Mouse (Mus musculus) adrenal gland, postnatal 14 days (tissue): Measurements from ENCODE around the gene 9130023H24Rik. TPM values are rescaled to one million over a fixed set of nuclear protein-coding genes. Genes with fewer than 3 reads are reported as not detected.
A peak's percentile ranks its signal among the peaks of the same experiment; 100 is the strongest.

Experiments used
- DNase-seq: peaks from one replicate; pipeline ENCODE4 v3.0.0; 2021; ENCODE audit warnings: mixed read lengths
- long read RNA-seq, 2 experiments: library from polyadenylated mRNA; stranded (forward); transcript quantifications; one replicate each; pipeline ENCODE4 v2.0.0; 2021
- total RNA-seq: library from RNA; stranded (reverse); gene quantifications from 2 replicates; pipeline ENCODE4 v1.2.3, GENCODE M21; 2021

9130023H24Rik gene
- total RNA-seq = 6.9 and 7.2 TPM in 2 replicates
- long read RNA-seq, experiment 1, transcript 9130023H24Rik-201 (1 exons, 3,574 nt) = major isoform, 6 of 6 reads
- long read RNA-seq, experiment 1, partial matches to known transcripts = 0 of 6 reads
- long read RNA-seq, experiment 1, other reads (novel, unspliced or antisense) = 0 of 6 reads
- long read RNA-seq, experiment 2, partial matches to known transcripts = 0 of 3 reads
- long read RNA-seq, experiment 2, other reads (novel, unspliced or antisense) = 0 of 3 reads

DNA sequence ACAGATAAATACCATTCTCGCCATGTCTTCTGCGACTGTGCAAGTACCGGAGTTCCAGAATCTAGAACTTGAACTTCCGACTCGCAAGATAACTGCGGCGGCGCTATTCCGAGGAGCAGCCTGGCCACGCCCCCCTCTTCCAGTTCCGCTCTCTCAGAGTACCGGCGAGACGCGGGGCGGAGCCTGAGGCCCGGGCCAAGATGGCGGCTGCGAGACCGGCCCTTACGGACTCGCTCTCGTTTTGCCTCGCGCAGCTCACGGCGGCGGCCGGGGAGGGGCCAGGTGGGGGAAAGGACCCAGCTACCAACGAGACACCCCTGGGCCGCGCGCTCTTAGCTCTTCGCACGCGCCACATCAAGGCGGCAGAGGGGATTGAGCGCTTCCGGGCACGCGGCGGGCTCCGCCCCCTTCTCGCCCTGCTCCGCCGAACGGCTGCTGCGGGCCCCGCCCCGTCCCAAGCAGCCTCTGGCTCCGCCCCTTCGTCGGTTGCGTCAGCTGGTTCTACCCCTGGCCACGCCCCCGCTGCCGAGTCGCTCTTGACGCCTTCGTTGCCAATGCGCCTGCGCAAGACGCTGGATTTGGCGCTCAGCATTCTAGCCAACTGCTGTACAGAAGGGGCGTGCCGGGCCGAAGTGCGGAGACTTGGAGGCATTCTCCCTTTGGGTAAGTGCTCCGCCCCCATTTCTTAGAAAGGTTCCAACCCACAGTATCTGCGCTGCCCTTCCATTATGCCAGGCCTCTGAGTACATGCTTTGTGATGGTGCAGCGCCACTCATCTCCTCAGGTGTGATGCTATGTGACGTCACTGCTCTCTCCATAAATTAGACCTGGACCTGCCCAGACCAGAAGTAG, at the start of gene 9130023H24Rik:
TSS of gene 9130023H24Rik (minus strand) at position 105 of the 852 bp plus-strand sequence.
- peak; percentile 100 for DNase-seq

GRCm38 (mm10) chr7:128285060-128285459, 47.2 kb upstream of the 9130023H24Rik start:
- peak; percentile 37 for DNase-seq

DNA sequence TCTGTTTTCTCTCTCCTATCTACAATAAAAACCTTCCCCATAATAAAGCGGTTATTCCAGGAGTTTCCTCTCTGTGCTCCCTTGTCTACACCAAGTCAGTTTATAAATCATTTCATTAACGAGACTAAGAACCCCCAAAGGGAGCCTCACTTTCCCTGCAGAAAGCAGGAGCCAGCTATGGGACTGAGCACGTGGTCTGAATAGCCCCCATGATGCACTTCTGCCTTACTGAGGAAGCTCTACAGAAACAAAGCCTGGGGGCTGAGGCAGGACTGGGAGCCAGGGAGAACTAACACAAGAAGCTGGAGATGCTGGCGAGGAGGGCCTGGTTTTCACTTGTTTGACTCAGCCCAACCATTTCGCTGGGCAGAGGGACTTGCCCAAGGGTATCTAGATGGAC, 46.2 kb upstream of the 9130023H24Rik start:
- no peak for DNase-seq

GRCm38 (mm10) chr7:128282532-128283244, 44.9 kb upstream of the 9130023H24Rik start:
- no peak for DNase-seq

GRCm38 (mm10) chr7:128281765-128282164, 43.9 kb upstream of the 9130023H24Rik start:
- DNase-seq = no peak

DNA sequence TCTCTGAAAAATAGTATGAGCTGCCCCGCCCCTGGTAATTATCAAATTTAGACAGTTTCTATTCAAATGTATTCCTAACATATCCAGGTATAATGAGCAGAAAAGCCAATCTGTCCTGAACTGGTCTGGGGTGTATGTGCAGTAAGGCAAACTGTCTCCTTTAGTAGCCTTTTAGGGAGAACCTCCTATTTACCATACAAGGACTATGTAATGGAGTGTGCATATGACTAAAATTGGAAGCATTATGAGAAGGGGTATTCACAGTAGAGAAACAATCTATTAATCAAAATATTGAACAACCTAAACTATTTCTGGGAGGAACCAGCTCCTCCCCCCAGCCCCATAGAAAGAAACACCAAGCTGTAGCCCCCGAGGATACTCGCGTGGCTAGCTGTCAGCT, 41.9 kb upstream of the 9130023H24Rik start:
- no peak for DNase-seq

- DNase-seq = peak; percentile 50
These were observed 38.2 kb upstream of the 9130023H24Rik start for GRCm38 (mm10) chr7:128276051-128276450.

GRCm38 (mm10) chr7:128271496-128271895, 33.7 kb upstream of the 9130023H24Rik start:
- no peak for DNase-seq

GRCm38 (mm10) chr7:128270431-128270850, 32.6 kb upstream of the 9130023H24Rik start:
- no peak for DNase-seq

DNA sequence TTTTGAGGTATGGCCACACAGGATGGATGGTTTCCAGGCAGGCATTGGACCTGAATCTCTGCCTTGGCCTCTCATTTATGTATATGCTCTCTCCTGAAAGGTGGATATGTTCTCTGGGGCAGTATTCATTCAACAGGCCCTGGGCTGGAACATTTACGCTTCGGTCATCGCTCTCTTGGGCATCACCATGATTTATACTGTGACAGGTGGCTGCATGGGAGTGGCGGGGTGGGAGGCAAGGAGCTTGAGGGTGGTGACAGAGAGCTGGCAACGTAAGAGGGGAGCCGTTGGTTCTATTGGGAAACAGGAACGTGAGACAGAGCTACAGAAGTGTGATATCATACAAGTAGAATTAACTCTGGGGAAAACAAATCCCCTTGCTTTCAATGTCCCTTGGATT, 30.0 kb upstream of the 9130023H24Rik start:
- no peak for DNase-seq

GRCm38 (mm10) chr7:128267391-128267790, 29.6 kb upstream of the 9130023H24Rik start:
- DNase-seq = no peak

- DNase-seq = no peak
These were observed 28.2 kb upstream of the 9130023H24Rik start for GRCm38 (mm10) chr7:128266056-128266455.

- no peak for DNase-seq
These were observed 27.6 kb upstream of the 9130023H24Rik start, which contains the start of gene Slc5a2 for GRCm38 (mm10) chr7:128265411-128265810. Gene Slc5a2 (plus strand): TSS chr7:128265657.

- peak; percentile 55 for DNase-seq
These were observed 19.0 kb upstream of the 9130023H24Rik start for GRCm38 (mm10) chr7:128256783-128257334.

DNA sequence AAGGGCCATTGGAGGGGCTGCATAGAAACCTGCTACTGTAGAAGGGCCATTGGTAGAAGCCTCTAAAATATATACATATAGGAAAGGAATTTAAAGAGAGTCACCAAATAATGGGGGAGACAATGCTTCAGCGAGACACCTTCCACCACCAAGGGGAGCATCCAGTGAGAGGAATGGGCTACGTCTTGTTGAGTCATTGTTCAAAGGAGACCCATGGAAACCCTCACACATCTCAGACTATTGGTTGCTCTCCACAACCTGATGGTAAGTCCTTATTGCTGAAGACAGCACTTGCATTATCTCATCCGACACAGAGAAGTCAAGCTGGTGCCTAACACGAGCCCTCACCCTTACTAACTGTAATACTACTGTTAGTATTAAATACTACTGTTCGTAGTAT, 17.9 kb upstream of the 9130023H24Rik start:
- DNase-seq = no peak

GRCm38 (mm10) chr7:128254978-128255377, 17.1 kb upstream of the 9130023H24Rik start:
- DNase-seq = no peak

- DNase-seq = peak; percentile 42
These were observed 14.8 kb upstream of the 9130023H24Rik start for GRCm38 (mm10) chr7:128252609-128253008.

DNA sequence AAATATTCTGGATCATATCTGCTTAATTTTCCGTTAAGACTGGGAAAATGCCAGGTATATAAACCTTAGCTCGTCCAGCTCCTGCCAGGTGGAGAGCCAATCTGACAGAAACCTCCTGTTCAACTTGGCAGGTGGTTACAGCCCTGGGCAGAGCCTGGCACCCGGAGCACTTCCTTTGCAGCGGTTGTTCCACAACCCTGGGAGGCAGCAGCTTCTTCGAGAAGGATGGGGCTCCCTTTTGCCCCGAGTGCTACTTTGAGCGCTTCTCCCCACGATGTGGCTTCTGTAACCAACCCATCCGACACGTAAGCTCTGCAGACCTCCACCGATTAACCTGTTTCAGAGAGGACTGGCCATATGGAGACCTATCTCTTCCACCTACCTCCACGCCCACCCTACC, 14.1 kb upstream of the 9130023H24Rik start:
- no peak for DNase-seq

- no peak for DNase-seq
These were observed 12.2 kb upstream of the 9130023H24Rik start for GRCm38 (mm10) chr7:128249998-128250397.

DNA sequence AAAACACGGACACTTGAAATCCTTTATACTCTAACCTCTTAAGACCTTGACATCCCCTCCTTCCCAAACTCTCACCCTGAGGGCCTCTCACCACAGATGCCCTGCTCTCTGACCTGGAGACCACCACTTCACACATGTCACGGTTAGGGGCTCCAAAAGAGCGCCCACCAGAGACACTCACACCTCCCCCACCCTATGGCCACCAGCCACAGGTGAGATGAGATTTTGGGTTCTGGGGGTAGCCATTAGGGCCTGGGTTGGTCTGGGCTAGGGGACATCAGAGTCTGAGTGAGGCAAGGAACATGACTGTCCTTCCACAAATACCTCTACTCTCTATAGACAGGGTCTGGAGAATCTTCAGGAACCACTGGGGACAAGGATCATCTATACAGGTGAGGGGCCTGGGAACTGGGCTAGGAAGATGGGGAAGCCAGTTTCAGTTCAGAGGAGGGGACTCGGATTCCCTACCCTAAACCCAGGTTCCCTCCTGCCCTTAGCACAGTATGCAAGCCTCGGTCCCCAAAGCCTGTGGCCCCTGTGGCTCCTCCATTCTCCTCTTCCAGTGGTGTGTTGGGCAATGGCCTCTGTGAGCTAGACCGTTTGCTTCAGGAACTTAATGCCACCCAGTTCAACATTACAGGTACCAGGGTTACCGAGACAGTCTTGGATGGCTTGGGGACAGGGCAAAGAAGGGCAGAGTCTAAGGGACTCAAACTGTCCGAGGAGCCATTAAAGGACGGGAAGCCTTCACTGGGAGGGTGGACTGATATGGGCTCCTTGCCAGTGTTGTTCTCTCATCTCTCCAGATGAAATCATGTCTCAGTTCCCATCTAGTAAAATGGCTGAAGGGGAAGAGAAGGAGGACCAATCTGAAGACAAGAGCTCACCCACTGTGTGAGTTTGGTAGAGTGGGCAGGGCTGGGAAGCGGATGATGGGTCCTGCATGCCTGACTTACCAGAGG, 10.5 kb upstream of the 9130023H24Rik start:
- DNase-seq = no peak

DNA sequence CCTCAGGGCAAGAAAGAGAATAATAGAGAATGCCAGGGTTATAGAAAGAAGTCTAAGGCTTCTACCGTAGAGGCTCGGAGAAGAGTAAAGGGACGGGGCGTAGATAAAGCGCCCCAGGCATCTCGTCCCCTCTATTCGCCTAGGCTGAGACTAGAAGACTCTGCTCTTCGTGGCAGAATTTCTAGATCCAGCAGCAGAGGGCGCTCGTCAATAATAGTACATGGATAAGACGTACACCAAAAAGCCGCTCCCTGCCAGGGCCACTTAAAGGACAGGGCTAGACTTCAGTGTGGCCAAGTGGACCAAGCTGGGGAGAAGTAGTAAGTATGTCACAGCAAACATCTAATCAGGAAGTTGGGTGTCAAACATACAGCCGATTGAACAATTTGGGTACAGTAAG, 9.6 kb upstream of the 9130023H24Rik start:
- peak; percentile 92 for DNase-seq
